Mouse (Mus musculus) hindbrain, embryonic 11.5 days (tissue): ENCODE data around the gene Hk2. TPM values are rescaled to one million over a fixed set of nuclear protein-coding genes. Genes with fewer than 3 reads are reported as not detected.

Experiments used
- ATAC-seq: fragments of 200-750 bp; cut with Nextera tagmentation; 2 replicates; pipeline ENCODE4 v1.8.0; 2017; ENCODE audit warnings: mild to moderate bottlenecking, moderate TSS enrichment, moderate library complexity; ENCODE audit not compliant: low FRiP score
- DNase-seq: peaks from one replicate; pipeline ENCODE4 v3.0.0-alpha.2; 2015; ENCODE audit warnings: low spot score
- H3K27ac ChIP-seq: fragments of 300-500 bp; sonication (generic); 2 replicates; pipeline ENCODE4 v1.5.1; 2014; ENCODE audit warnings: mild to moderate bottlenecking, low read depth, low read length
- H3K27me3 ChIP-seq: fragments of 300-500 bp; sonication (generic); 2 replicates; pipeline ENCODE4 v1.6.1; 2014; ENCODE audit warnings: mild to moderate bottlenecking, low read length, moderate library complexity, mixed read lengths; ENCODE audit not compliant: control insufficient read depth, insufficient read depth
- H3K36me3 ChIP-seq: fragments of 300-500 bp; sonication (generic); 2 replicates; pipeline ENCODE4 v1.6.1; 2014; ENCODE audit warnings: mild to moderate bottlenecking, low read length, moderate library complexity, mixed read lengths; ENCODE audit not compliant: control insufficient read depth, insufficient read depth
- H3K4me1 ChIP-seq: fragments of 300-500 bp; sonication (generic); replicated peaks from 2 replicates; pipeline ENCODE4 v1.6.1; 2014; ENCODE audit warnings: low read length, mixed read lengths; ENCODE audit not compliant: control insufficient read depth, insufficient read depth
- H3K4me2 ChIP-seq: fragments of 300-500 bp; sonication (generic); replicated peaks from 2 replicates; pipeline ENCODE4 v1.6.1; 2014; ENCODE audit warnings: mild to moderate bottlenecking, low read depth, low read length
- H3K4me3 ChIP-seq: fragments of 300-500 bp; sonication (generic); 2 replicates; pipeline ENCODE4 v1.5.1; 2014; ENCODE audit warnings: low read depth, low read length
- H3K9ac ChIP-seq: fragments of 300-500 bp; sonication (generic); 2 replicates; pipeline ENCODE4 v1.6.1; 2014; ENCODE audit warnings: low read depth, low read length
- H3K9me3 ChIP-seq: fragments of 300-500 bp; sonication (generic); 2 replicates; pipeline ENCODE4 v1.6.1; 2016; ENCODE audit warnings: low read length; ENCODE audit not compliant: control insufficient read depth
- WGBS: fragments of 180-500 bp; shearing (Covaris S2); extraction: QIAGEN DNeasy Blood & Tissue Kit; methylation state at CpG from one replicate; pipeline ENCODE4 v1.1.7; 2014; 5-methylcytosine and 5-hydroxymethylcytosine counted together
- polyA plus RNA-seq: library from polyadenylated mRNA; unstranded; fragments of >200 nt; fragmentation: Nextera tagmentation; extraction: Ambion mirVana; gene quantifications from 2 replicates; pipeline ENCODE4 v1.2.1, GENCODE M21; 2014

The Hk2 gene
- polyA plus RNA-seq, 1 experiment from 2014 or later = 18.7 TPM

GRCm38 (mm10) chr6:82716126-82716525 lies 58.1 kb downstream of the Hk2 start:
- no peaks in the 10 kb centered on the region for H3K27me3 ChIP-seq
- no peak overlapping the region for H3K9ac ChIP-seq
- ATAC-seq = no peak
- no peak overlapping the region for H3K4me2 ChIP-seq
- 87% methylated on average over 4 of the region's 4 CpGs for WGBS
- H3K9me3 ChIP-seq = no peaks in the 10 kb centered on the region
- H3K4me3 ChIP-seq = no peak overlapping the region
- DNase-seq = no peak
- no peaks in the 10 kb centered on the region for H3K36me3 ChIP-seq
- H3K27ac ChIP-seq = no peak overlapping the region
- H3K4me1 ChIP-seq = no peaks in the 10 kb centered on the region

GRCm38 (mm10) chr6:82715653-82716052 lies 58.6 kb downstream of the Hk2 start:
- ATAC-seq (no peak), DNase-seq (no peak)
- no peaks in the 10 kb centered on the region for H3K36me3 ChIP-seq
- no peak overlapping the region for H3K9ac ChIP-seq
- H3K4me3 ChIP-seq = no peak overlapping the region
- H3K9me3 ChIP-seq = no peaks in the 10 kb centered on the region
- WGBS = 93% methylated on average over 3 of the region's 3 CpGs
- no peak overlapping the region for H3K4me2 ChIP-seq
- no peak overlapping the region for H3K27ac ChIP-seq
- no peaks in the 10 kb centered on the region for H3K27me3 ChIP-seq
- H3K4me1 ChIP-seq = no peaks in the 10 kb centered on the region

DNA sequence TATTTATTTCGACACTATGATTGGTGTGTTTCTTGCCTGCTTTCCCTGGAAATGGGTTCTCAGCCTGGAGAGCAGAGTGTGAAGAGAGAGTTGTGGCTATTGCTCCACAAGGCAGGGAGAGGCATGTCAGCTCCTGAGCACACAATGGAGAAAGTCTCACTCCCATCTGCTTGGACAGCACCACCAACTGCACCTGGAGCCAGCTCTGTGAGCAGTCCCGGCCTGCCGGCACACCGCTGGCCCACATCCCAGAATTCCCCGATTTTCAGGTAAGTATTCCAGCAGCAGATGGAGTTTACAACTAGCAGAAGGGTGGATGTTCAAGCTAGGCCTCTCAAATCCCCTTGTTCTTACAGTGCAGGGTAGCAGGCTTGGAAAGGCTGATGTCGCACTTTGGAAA lies 59.0 kb downstream of the Hk2 start:
- ATAC-seq (no peak), DNase-seq (no peak)
- Histone ChIP-seq H3K9ac (no peak overlapping the region), H3K27me3 (no peaks in the 10 kb centered on the region), H3K27ac (no peak overlapping the region), H3K4me1 (no peaks in the 10 kb centered on the region), H3K4me3 (no peak overlapping the region), H3K9me3 (no peaks in the 10 kb centered on the region), H3K4me2 (no peak overlapping the region), H3K36me3 (no peaks in the 10 kb centered on the region)
- 89% methylated on average over 6 of the region's 6 CpGs for WGBS

GRCm38 (mm10) chr6:82714841-82715240 lies 59.4 kb downstream of the Hk2 start:
- WGBS = 91% methylated on average over 5 of the region's 5 CpGs
- Histone ChIP-seq H3K27ac (no peak overlapping the region), H3K4me3 (no peak overlapping the region), H3K9ac (no peak overlapping the region), H3K9me3 (no peaks in the 10 kb centered on the region), H3K36me3 (no peaks in the 10 kb centered on the region), H3K4me2 (no peak overlapping the region), H3K4me1 (no peaks in the 10 kb centered on the region), H3K27me3 (no peaks in the 10 kb centered on the region)
- ATAC-seq = no peak
- no peak for DNase-seq

DNA sequence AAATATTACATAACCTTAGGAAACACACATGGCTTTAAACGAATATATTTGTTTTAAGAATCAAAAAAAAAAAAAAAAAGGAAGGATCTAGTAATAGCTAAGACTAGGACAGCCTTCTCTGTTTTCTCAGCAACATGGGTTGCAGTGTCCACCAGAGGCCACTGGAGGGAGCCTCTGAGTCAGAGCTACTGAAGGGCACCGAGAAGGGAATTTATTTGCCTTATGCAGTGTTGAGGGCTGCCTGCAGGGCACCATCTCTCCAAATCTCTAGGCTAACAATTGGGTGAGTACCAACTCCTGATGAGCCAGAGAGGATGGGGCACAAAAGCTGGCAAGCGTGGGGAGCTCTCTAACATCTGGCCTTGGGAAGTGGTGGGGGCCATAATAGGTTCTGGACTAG lies 60.0 kb downstream of the Hk2 start:
- Histone ChIP-seq H3K27me3 (no peaks in the 10 kb centered on the region), H3K4me1 (no peaks in the 10 kb centered on the region), H3K27ac (no peak overlapping the region), H3K9me3 (no peaks in the 10 kb centered on the region), H3K4me2 (no peak overlapping the region), H3K4me3 (no peak overlapping the region), H3K36me3 (no peaks in the 10 kb centered on the region), H3K9ac (no peak overlapping the region)
- ATAC-seq = peak; percentile 68; the same call in 1 of the 2 replicates
- DNase-seq = peak; percentile 86
- 19% methylated on average over 3 of the region's 3 CpGs for WGBS

- no peaks in the 10 kb centered on the region for H3K27me3 ChIP-seq
- no peak overlapping the region for H3K4me2 ChIP-seq
- H3K27ac ChIP-seq = no peak overlapping the region
- no peaks in the 10 kb centered on the region for H3K36me3 ChIP-seq
- no peaks in the 10 kb centered on the region for H3K9me3 ChIP-seq
- no peak for DNase-seq
- WGBS = 83% methylated on average over 3 of the region's 3 CpGs
- H3K9ac ChIP-seq = no peak overlapping the region
- no peaks in the 10 kb centered on the region for H3K4me1 ChIP-seq
- no peak overlapping the region for H3K4me3 ChIP-seq
- no peak for ATAC-seq
Observed at GRCm38 (mm10) chr6:82707742-82708141, 66.5 kb downstream of the Hk2 start.

- Histone ChIP-seq H3K9me3 (no peaks in the 10 kb centered on the region), H3K9ac (no peak overlapping the region), H3K4me2 (no peak overlapping the region), H3K27ac (no peak overlapping the region), H3K27me3 (no peaks in the 10 kb centered on the region), H3K4me3 (no peak overlapping the region), H3K36me3 (no peaks in the 10 kb centered on the region), H3K4me1 (no peaks in the 10 kb centered on the region)
- no peak for DNase-seq
- WGBS = 89% methylated on average over 10 of the region's 10 CpGs
- ATAC-seq = no peak
Observed at GRCm38 (mm10) chr6:82707241-82707640, 67.0 kb downstream of the Hk2 start.

- no peaks in the 10 kb centered on the region for H3K4me1 ChIP-seq
- H3K36me3 ChIP-seq = no peaks in the 10 kb centered on the region
- ATAC-seq (no peak), DNase-seq (no peak)
- no peak within 1 kb of the TSS for H3K4me2 ChIP-seq
- WGBS = 84% methylated on average over 5 of the region's 5 CpGs
- no peak within 1 kb of the TSS for H3K4me3 ChIP-seq
- H3K27me3 ChIP-seq = no peaks in the 10 kb centered on the region
- no peak within 1 kb of the TSS for H3K9ac ChIP-seq
- H3K27ac ChIP-seq = no peak within 1 kb of the TSS
- no peaks in the 10 kb centered on the region for H3K9me3 ChIP-seq
Observed at GRCm38 (mm10) chr6:82705221-82705620, 69.0 kb downstream of the Hk2 start, which contains the start of gene Pole4. Gene Pole4, minus strand, starts transcription at chr6:82705365.

DNA sequence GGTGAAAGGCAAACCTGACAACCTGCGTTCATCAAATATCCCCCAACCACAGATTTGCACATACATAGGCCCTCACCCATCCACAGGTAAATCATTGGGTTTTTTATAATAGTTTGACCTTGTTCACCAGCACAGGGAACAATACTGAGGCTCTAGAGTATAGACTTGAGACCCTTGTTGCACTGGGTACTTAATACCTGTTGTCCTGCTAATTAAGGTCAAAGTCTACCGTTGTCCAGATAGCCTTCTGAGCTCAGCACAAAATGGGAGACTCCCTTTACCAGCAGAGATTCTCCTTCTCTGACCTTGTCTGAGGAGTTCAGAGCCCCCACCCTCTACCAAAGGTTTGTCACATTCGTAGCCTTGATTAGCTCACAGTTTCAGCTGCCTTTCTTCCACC lies 70.5 kb downstream of the Hk2 start:
- H3K4me1 ChIP-seq = peaks cover 2% of the 10 kb centered on the region; the same call in 1 of the 2 replicates
- no peak overlapping the region for H3K4me3 ChIP-seq
- no peak overlapping the region for H3K27ac ChIP-seq
- no peak for ATAC-seq
- 87% methylated on average over 3 of the region's 3 CpGs for whole genome bisulfite sequencing
- H3K36me3 ChIP-seq = no peaks in the 10 kb centered on the region
- H3K4me2 ChIP-seq = no peak overlapping the region
- H3K9ac ChIP-seq = no peak overlapping the region
- no peaks in the 10 kb centered on the region for H3K9me3 ChIP-seq
- H3K27me3 ChIP-seq = no peaks in the 10 kb centered on the region
- no peak for DNase-seq
